Mouse (Mus musculus): ENCODE results near the gene Plcl1.

Gene Plcl1

GRCm38 (mm10) chr1:55612759-55613328, 207.1 kb downstream of the Plcl1 start:
- DNase-seq (ENCODE audit: low spot score): peak; percentile 15

- DNase-seq (ENCODE audit: low spot score): no peak
These were observed 212.1 kb downstream of the Plcl1 start for GRCm38 (mm10) chr1:55617857-55618256.

GRCm38 (mm10) chr1:55618617-55619286, 213.0 kb downstream of the Plcl1 start:
- DNase-seq (ENCODE audit: low spot score): no peak

- DNase-seq (ENCODE audit: low spot score): no peak
These were observed 225.8 kb downstream of the Plcl1 start for GRCm38 (mm10) chr1:55631496-55631895.

- no peak for DNase-seq (ENCODE audit: low spot score)
These were observed 226.3 kb downstream of the Plcl1 start for GRCm38 (mm10) chr1:55632024-55632423.

- no peak for DNase-seq (ENCODE audit: low spot score)
These were observed 227.6 kb downstream of the Plcl1 start for GRCm38 (mm10) chr1:55633326-55633725.

- no peak for DNase-seq (ENCODE audit: low spot score)
These were observed 253.9 kb downstream of the Plcl1 start for GRCm38 (mm10) chr1:55659518-55660210.

GRCm38 (mm10) chr1:55661381-55661780, 255.7 kb downstream of the Plcl1 start:
- no peak for DNase-seq (ENCODE audit: low spot score)

GRCm38 (mm10) chr1:55665137-55665827, 259.6 kb downstream of the Plcl1 start:
- DNase-seq (ENCODE audit: low spot score): no peak

GRCm38 (mm10) chr1:55665828-55666673, 260.3 kb downstream of the Plcl1 start:
- DNase-seq (ENCODE audit: low spot score): no peak

- DNase-seq (ENCODE audit: low spot score): no peak
These were observed 261.1 kb downstream of the Plcl1 start for GRCm38 (mm10) chr1:55666798-55667197.

- DNase-seq (ENCODE audit: low spot score): no peak
These were observed 263.0 kb downstream of the Plcl1 start for GRCm38 (mm10) chr1:55668622-55669237.

- DNase-seq (ENCODE audit: low spot score): no peak
These were observed 277.0 kb downstream of the Plcl1 start for GRCm38 (mm10) chr1:55682676-55683075.

GRCm38 (mm10) chr1:55686261-55686660, 280.5 kb downstream of the Plcl1 start:
- DNase-seq (ENCODE audit: low spot score): no peak

- no peak for DNase-seq (ENCODE audit: low spot score)
These were observed 288.0 kb downstream of the Plcl1 start for GRCm38 (mm10) chr1:55693636-55694220.

GRCm38 (mm10) chr1:55696206-55696605, 290.5 kb downstream of the Plcl1 start:
- no peak for DNase-seq (ENCODE audit: low spot score)

- DNase-seq (ENCODE audit: low spot score): no peak
These were observed 293.8 kb downstream of the Plcl1 start for GRCm38 (mm10) chr1:55699393-55699970.

- DNase-seq (ENCODE audit: low spot score): no peak
These were observed 294.3 kb downstream of the Plcl1 start for GRCm38 (mm10) chr1:55700016-55700415.

- no peak for DNase-seq (ENCODE audit: low spot score)
These were observed 295.0 kb downstream of the Plcl1 start for GRCm38 (mm10) chr1:55700726-55701125.

- DNase-seq (ENCODE audit: low spot score): no peak
These were observed 295.9 kb downstream of the Plcl1 start for GRCm38 (mm10) chr1:55701601-55702000.

- no peak for DNase-seq (ENCODE audit: low spot score)
These were observed 296.4 kb downstream of the Plcl1 start for GRCm38 (mm10) chr1:55702106-55702505.

Measured in ovary, adult 18-20 months (tissue).